Mouse (Mus musculus) left cerebral cortex, postnatal 36 days (tissue): ENCODE results near the gene Eif4e1b. TPM values are rescaled to one million over a fixed set of nuclear protein-coding genes. Genes with fewer than 3 reads are reported as not detected.
"Not testable (repeated sequence)": the region's sequence is repeated elsewhere in the genome, so short reads cannot be mapped to it uniquely, and the experiment has no call there.

Experiments
- DNase-seq, 2 experiments: peaks; one replicate each; pipeline ENCODE4 v3.0.0; 2021 to 2022; ENCODE audit warnings: low spot score in 2 of 2, mixed read lengths in 1 of 2
- intact Hi-C: fragments of 180-260 bp; cut with DNase I; formaldehyde crosslinking; loops from one replicate; pipeline ENCODE4 v1.15.1; 2025
- total RNA-seq, 2 experiments: library from RNA; stranded (reverse); gene quantifications; 2 replicates each; pipeline ENCODE4 v1.2.3; 2021

Gene Eif4e1b
- total RNA-seq, 2 experiments from 2014 or later = not detected

DNA sequence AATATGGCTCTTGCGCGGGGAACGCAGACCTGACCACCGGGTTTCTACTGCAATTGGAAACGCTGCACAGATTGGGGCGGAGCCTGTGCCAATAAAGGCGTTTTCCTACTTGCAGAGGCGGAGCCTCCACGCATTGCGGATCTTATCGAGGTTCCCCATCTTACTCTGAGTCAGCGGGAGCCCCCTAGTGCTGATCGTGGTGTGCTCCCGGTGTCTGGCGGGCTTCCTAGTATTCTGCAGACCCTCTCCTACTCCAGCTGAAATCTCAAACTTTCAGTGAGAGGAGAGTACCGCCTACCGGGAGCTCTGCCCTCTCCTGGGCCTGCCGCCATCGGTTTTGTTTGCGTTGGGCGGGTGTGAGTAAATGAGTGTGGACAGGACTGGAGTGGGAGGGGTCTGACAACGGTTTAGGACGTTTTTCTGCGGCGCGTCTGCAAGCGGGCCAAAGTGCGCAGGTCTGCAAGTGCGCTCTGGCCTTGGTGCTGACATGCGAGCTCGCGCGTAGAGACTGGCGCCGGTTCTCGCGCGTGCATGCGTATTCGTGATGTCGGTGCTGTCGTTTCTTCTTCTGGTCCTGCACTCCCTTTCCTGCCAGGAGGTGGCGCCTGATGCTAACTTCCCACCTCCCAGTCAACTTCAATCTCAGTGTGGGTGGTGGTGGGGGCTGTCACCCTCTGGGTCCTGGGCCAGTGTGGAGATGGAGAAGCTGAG lies 25.6 kb upstream of the Eif4e1b start:
- intact Hi-C loops = loop anchor here (5.0 kb wide), 1 partner anchor 39 kb away; no protein-coding TSS in a partner anchor
- DNase-seq = peak; percentile 90 to 91

- intact Hi-C loops = loop anchor here (5.0 kb wide), 1 partner anchor 38 kb away; no protein-coding TSS in a partner anchor
- peak in 1 of 2 experiments; percentile 15 for DNase-seq
These were observed 24.9 kb upstream of the Eif4e1b start for GRCm38 (mm10) chr13:54758756-54759470.

- intact Hi-C loops = loop anchor here (5.0 kb wide), 1 partner anchor 38 kb away; no protein-coding TSS in a partner anchor
- DNase-seq = peak in 1 of 2 experiments; percentile 14
These were observed 24.3 kb upstream of the Eif4e1b start for GRCm38 (mm10) chr13:54759496-54759895.

DNA sequence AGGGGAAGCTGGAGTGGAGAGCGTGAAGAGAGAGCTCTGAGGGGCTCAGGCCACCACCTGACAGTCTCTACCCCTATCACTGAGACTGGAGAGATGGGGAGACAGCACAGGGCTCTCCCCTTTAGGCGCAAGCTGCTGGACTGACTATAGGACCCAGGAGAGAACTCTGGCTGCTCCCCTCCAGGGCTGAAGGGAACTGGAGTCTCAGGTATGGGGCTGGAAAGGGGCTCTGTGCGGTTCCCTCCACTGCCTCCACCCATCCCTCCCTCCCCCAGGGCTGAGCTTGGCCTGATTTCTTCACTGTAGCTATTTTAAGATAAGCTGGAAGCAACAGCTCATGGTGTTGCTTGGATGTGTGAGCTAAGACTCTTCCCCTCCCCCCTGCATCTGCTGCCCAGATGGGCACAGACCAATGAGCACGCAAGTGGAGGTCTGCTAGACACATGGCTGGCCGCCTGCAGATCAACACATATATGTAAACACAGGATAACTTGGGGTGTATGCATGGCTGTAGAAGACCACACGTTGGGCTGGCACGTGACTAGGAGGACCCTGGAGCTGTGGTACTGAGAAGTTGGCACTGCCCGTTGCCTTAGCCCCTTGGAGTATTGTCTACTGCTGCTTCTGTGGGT lies 23.5 kb upstream of the Eif4e1b start:
- peak; percentile 87 to 91 for DNase-seq
- intact Hi-C loops = no loop called here

DNA sequence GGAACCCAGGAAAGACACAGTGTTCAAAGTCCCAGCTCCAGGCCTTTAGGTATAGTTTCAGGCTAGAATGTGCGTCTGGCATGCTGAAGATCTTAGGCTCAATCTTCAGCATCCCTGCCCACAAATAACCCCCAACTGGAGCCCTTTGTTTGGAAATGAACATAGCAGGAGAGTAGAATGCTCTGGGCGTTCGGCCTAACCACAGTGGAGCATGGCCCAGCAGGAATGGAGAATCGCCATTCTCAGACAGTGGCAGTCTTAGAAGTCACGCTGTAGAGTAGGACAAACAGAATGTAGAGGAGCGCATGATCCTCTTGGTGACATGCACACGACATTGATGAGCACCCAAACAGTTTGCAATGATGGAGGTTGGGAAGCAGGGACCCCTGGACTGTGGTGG lies 22.9 kb upstream of the Eif4e1b start:
- DNase-seq = no peak
- intact Hi-C loops = no loop called here

DNA sequence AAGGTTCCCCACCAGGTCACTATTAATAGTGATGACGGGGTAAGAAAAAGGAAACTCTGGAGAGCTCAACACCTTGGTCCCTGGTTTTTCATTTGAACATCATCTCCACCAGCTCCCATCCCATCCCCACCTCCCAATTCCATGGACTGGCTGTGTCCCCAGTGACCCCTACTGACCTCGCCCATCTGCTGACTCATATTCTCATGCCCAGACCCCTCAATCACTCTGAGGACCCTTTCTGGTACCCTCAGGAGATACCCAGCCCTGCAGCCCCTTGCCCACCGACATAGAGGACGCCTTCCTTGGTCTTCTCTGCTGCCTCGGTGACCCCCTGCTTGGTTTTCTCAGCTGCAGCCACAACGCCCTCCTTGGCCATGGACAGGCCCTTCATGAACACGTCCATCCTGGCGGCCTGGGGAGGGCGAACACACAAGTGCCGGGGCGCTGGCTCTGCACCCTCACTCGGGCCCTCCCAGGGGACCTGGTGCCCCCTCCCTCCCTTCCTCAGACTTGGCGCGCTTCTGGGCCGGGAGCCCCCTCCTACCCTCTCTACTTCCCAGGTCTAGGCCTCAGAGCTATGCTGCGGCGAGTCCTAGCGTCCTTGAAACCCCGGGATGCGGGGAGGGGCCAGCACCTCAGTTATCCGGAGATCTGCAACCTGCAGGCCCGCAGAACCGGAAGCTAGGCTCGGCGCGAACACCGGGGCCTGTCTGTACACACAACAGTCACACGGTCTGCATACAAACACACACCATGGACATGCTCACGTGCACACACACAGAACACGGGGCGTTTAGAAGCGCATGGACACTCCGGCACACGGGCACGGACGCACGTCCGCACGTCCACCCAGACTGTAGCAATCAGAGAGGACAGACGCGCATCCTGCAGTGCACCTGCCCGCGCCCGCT lies 18.3 kb upstream of the Eif4e1b start:
- peak; percentile 51 to 61 for DNase-seq
- intact Hi-C loops = no loop called here

DNA sequence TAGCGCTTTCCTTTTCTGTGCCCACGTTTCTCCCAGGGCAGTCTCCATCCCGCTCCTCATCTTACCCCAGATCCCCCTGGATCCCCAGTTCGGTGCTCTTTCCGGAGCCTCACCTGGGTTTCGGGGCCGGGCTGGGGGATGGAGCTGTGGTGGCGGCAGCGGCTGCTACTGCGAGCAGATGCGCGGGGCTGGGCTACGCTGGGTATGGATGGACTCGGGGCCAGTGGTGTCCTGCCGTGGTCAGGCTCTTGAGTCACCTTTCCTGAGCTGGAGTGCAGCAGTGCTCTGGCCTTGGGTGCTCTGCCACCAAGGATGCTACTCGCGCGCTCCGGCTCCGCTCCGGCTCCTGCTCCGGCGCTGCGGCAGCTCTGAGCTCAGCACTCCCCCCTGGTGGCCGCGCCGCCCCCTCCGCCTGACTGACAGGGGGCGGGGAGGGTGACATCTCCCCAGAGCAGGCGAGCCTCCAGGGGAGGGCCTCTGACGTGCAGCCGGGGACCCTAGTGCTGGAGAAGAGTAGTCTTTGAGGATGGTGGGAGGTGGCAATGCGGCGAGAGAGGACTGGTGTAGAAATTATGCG lies 17.5 kb upstream of the Eif4e1b start, which contains the start of gene Sncb:
Gene Sncb (minus strand): TSS at position 404 of the 577 bp plus-strand sequence.
- peak; percentile 85 to 88 for DNase-seq
- intact Hi-C loops = no loop called here

DNA sequence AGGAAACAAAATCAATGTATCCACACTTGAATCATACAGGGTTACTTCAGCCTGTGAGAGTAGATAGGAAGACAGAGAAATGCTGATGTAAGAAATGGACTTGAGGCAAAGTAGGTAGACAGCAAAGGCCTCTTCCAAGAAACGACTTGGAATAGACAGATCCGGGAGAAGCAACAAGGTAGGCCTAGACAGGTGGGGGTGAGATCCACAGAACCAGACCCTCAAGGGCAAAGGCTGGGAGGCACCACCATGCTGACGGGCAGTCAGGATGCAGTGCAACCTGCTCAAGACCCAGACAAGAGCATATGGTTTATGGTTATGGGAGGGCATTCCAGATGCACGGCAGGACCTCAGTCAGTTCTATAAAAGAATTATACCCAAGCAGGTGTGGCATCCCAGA lies 16.8 kb upstream of the Eif4e1b start:
- DNase-seq = no peak
- intact Hi-C loops = no loop called here

DNA sequence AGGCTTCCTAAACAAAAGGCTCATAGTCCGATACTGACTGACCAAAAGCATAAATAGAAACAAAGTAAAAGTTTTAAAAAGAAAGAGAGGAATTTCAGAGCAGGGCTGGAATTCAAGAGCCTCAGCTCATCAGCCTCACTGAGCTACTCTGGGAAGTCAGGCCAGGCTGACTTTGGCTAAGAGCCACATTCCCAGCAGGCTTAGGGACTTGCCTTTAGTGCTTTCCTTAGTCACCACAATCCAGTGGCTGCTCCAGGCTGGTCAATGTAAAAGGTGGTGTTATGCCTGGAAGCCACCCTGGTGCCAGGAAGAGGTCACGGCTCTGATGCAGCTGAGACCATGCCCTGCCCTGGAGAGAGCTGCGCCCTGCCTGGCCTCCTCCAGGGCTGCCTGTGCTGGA lies 3.2 kb upstream of the Eif4e1b start:
- no peak for DNase-seq
- intact Hi-C loops = no loop called here

DNA sequence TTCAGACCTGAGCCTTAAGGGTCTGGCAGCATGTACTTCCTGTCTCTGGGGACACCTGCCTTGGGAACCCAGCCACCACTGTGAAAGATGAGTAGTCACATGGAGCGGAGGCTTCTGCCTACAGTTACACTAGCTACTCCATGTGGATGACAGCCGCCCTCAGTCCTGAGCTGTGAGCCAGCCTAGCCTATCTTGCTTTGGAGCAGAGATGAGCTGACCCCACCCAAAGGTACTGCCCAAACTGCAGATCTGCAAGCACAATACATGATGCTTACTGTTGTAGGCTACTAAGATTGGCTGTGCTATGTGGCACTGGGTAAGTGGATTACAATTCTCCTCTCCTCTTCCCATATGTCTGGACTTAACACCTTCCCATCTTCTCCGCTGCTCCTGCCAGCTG lies 2.7 kb upstream of the Eif4e1b start:
- DNase-seq = peak; percentile 57 to 63
- intact Hi-C loops = no loop called here

GRCm38 (mm10) chr13:54783235-54783634 lies 563 bp upstream of the Eif4e1b start:
- DNase-seq = no peak
- intact Hi-C loops = no loop called here

DNA sequence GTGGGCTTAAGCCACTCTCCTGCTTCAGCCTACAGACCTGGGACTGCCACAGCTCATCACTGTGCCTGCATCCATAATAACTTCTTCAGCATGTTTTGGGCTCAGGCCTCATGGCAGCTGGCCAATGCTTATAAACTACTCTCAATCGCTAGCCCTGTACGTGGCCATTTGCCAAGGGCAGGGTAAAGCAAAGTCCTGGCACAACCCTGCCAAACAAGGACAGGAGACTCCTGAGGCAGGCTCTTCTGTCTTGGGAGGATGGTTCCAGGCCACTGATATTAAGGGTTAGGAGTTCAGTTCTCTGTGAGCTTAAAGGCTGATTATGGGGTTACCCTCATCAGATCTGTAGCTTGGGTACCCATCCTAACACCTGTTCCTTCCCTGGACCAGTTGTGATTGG lies 3.8 kb downstream of the Eif4e1b start:
- DNase-seq, intact Hi-C loops: not testable (repeated sequence)

DNA sequence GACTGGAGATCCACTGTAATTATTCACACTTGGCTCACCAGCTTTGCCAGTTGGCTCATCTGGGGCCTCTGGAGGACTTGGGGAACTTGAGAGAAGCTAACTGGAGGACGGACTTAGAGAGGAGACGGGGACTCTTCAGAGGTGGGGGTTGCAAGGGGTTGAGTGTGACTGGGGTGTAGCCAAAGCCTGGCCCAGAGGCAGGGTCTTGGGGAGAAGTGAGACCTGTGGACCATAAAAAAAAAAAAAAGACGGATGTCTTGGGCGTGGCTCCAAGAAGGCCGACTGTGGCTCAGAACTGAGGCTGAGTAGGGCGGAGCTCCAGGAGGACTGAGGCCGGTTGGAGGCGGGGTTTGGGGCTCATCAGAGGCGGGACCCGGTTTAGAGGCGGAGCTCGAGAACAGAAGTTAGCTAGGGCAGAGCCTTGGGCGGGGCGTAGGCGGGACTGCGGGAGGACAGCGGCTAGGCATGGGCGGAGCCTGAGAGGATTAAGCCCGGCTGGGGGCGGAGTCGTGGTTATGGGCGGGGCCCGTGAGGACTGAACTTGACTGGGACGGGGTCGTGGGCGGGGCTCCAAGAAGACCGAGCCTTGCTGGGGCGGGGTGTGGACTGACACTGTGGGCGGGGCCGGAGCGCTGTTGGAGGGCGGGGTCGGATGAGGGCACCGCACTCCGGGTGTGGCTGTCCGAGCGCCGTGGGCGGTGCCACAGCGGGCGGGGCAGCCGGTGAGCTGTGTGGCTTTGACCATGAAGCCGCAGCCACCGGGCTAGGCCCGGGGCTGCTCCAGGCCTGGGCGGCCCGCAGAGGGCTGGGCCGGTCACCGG lies 5.2 kb downstream of the Eif4e1b start, which contains the start of gene Tspan17:
Gene Tspan17 (plus strand): TSS at position 638 of the 821 bp plus-strand sequence.
- intact Hi-C loops = no loop called here
- DNase-seq = peak; percentile 92 to 94

DNA sequence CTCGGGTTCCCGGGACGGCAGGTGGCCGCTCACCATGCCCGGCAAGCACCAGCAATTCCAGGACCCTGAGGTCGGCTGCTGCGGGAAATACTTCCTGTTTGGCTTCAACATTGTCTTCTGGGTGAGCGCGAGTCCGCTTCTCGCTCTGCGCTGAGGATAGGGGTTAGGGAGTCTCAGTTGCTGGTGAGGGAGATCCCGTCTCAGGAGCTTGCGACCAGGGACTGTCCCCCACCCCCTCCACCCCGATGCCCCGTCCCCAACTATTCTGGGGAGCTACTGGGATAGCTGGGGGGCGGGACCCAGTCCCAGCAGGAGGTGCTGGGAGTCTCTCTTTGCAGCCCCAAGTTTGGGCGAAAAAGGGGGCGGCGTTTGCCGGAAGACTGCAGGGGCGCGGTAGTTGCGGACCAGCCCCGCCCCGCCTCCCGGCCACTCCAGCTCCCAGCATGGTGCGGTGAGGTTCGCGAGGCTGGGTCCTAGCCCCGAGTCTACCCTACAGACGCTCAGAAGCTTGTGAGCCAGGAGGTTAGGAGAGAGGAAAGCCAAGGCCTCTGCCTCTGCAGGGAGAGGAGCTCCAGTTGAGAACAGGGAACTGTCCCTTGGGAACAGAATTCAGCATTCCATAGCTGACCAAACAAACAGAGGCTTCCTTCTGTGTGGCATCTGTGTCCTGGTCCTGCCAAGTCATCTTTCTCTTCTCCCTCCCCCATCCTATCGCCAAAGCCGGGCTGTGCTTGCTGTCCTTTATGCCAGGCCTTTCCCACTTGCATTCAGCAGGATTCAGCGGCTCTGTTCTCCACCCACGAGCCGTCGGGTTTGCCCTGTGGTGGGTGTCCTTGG lies 6.0 kb downstream of the Eif4e1b start:
- peak; percentile 61 to 68 for DNase-seq
- intact Hi-C loops = no loop called here

DNA sequence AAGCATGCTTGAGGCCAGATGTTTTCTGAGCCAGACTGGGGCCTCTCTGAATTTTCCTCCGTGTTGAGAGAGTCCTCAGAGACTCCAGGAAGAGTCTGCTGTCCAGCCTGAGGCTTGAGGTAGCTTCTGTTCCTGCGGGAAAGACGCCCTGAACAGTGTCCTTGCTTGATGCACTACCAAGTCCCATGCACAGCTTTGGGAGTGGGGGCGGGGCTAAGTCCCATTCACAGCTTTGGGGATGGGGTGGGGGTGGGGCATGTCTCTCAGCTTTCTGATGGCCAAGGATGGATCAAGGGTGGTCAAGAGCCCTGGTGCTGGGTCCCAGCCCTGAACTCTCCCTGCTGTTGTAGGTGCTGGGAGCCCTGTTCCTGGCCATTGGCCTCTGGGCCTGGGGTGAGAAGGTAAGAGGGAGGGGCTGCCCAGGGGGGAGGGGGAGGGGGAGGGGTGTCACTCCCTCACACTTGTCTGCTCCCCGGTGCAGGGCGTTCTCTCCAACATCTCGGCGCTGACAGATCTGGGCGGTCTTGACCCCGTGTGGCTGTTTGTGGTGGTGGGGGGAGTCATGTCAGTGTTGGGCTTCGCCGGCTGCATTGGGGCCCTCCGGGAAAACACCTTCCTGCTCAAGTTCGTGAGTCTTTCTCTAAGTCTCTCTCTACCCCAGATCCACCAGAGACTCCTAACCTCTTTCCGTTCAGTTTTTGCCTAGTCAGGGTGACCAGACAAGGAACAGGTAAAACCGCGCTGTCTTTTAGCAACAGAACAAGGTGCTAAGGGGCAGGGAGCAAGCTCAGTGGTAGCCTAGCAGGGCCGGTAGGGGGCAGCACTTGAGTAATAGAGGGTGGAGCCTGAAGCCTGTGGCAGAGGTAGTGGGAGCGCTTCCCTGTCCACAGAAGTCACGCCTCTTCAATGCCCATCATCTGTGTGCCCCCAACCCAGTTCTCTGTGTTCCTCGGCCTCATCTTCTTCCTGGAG lies 8.7 kb downstream of the Eif4e1b start:
- no peak for DNase-seq
- intact Hi-C loops = no loop called here

GRCm38 (mm10) chr13:54794002-54794577 lies 10.3 kb downstream of the Eif4e1b start:
- DNase-seq = peak; percentile 70 to 74
- intact Hi-C loops = no loop called here
